Mouse (Mus musculus): ENCODE results near the gene Bag5.

DNA sequence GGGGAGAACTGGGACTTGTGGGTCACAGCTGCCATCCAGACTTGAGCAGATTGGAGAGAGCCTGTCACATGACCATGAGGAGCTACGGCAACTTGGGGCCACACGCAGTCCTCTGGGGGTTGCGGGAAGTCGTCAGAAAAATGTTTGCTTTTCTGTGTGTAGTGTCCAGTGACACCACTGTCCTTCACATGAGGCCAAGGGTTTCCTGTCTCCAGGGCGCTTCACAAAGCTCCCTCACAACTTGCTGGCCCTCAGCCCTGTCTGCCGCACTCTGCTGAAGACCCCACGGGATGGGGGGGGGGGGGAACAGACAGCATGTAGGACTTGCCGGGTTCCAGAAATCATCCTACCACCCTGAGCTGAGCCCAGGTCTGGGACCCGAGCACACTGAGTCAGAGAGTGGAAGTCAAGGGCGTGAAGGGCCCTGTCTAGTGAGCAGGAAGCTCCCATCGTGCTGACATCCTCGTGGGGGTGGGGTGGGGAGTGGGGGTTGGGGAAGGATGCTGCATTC, 18.7 kb downstream of the Bag5 start:
- TF ChIP-seq CTCF (IDR thresholded peaks at IDR 0.05; ENCODE audit: control insufficient read depth, insufficient read depth, insufficient replicate concordance, low read depth, low read length) (no peak), POLR2A (IDR thresholded peaks at IDR 0.05; ENCODE audit: control insufficient read depth, low read depth, low read length) (no peak)

Measured in testis, adult 2 months (tissue).